In genomic region chr19:24797606-24798005, GRCm38 (mm10) we compare ENCODE assay signal across 10 mouse cellular contexts.
DNase-seq lines count a peak whose midpoint lies in the region; ATAC-seq and TF ChIP-seq lines count a peak whose summit lies in the region.
"Had no signal": no experiment of that assay in that cellular context is flagged by ENCODE, and none has a peak within 500 bp of the region (broad histone marks: within the 10 kb centered on the region; RNA-seq: fewer than 3 reads in every experiment).

No protein-coding gene starts in this region.

- H3K27me3 ChIP-seq in kidney, embryonic 14.5 days (ENCODE audit: control insufficient read depth, insufficient read depth, low read length) = no peaks in the 10 kb centered on the region
- no peaks in the 10 kb centered on the region for H3K27me3 ChIP-seq in neural tube, embryonic 11.5 days (ENCODE audit: control insufficient read depth, insufficient read depth, low read length)
- H3K27me3 ChIP-seq in liver, embryonic 12.5 days (replicated peaks) = peaks cover 13% of the 10 kb centered on the region; the same call in 1 of the 2 replicates
- H3K27me3 ChIP-seq: CH12.LX; limb, embryonic 13.5 days had no signal

- H3K36me3 ChIP-seq in kidney, embryonic 14.5 days (ENCODE audit: control insufficient read depth, insufficient read depth, low read length) = no peaks in the 10 kb centered on the region
- no peaks in the 10 kb centered on the region for H3K36me3 ChIP-seq in neural tube, embryonic 11.5 days (ENCODE audit: control insufficient read depth, insufficient read depth, low read length)
- H3K36me3 ChIP-seq in liver, embryonic 12.5 days = no peaks in the 10 kb centered on the region
- H3K36me3 ChIP-seq: limb, embryonic 13.5 days had no signal

- H3K4me1 ChIP-seq in kidney, embryonic 14.5 days (ENCODE audit: control insufficient read depth, insufficient read depth, low read length) = peaks cover 9% of the 10 kb centered on the region; the same call in 1 of the 2 replicates
- no peaks in the 10 kb centered on the region for H3K4me1 ChIP-seq in neural tube, embryonic 11.5 days (ENCODE audit: control insufficient read depth, insufficient read depth, low read length)
- H3K4me1 ChIP-seq in liver, embryonic 12.5 days = peaks cover 48% of the 10 kb centered on the region
- H3K4me1 ChIP-seq: limb, embryonic 13.5 days had no signal

- 0 out of 2 replicates have a peak, but pooled peaks have one; percentile 60 for ATAC-seq in kidney, embryonic 14.5 days (ENCODE audit: low FRiP score, low TSS enrichment)
- no peak for ATAC-seq in neural tube, embryonic 11.5 days (ENCODE audit: insufficient read depth, low FRiP score, low TSS enrichment)
- no peak for ATAC-seq in liver, embryonic 12.5 days

- WGBS in kidney, embryonic 14.5 days = 44% methylated on average over 9 of the region's 9 CpGs
- 59% methylated on average over 9 of the region's 9 CpGs for WGBS in neural tube, embryonic 11.5 days
- WGBS in liver, embryonic 12.5 days (ENCODE audit: insufficient replicate concordance) = 33% methylated on average over 9 of the region's 9 CpGs

- no peak overlapping the region for H3K4me3 ChIP-seq in gastrocnemius, adult 2 months
- no peak overlapping the region for H3K4me3 ChIP-seq in kidney, embryonic 14.5 days (ENCODE audit: low read length)
- H3K4me3 ChIP-seq in neural tube, embryonic 11.5 days (ENCODE audit: low read depth, low read length) = no peak overlapping the region
- H3K4me3 ChIP-seq in liver, embryonic 12.5 days = no peak overlapping the region
- H3K4me3 ChIP-seq: limb, embryonic 13.5 days had no signal

- H3K4me2 ChIP-seq in kidney, embryonic 14.5 days (replicated peaks; ENCODE audit: low read depth, low read length) = no peak overlapping the region
- H3K4me2 ChIP-seq in neural tube, embryonic 11.5 days (ENCODE audit: low read depth) = no peak overlapping the region
- no peak overlapping the region for H3K4me2 ChIP-seq in liver, embryonic 12.5 days
- H3K4me2 ChIP-seq: limb, embryonic 13.5 days had no signal

- intact Hi-C loops in gastrocnemius, adult 2 months (cut with DNase I) = no loop called here

- DNase-seq in gastrocnemius, adult 2 months = peak; percentile 28
- DNase-seq in gastrocnemius, postnatal 4 days (ENCODE audit: low spot score in 2 of 2) = no peak
- peak; percentile 49 to 76 for DNase-seq in heart, adult 9 months (ENCODE audit: low spot score in 2 of 2)
- peak; percentile 21 for DNase-seq in neural tube, embryonic 11.5 days (ENCODE audit: low spot score)
- no peak for DNase-seq in adrenal gland, postnatal 14 days
- DNase-seq in adrenal gland, adult 18-20 months (ENCODE audit: low spot score in 2 of 2) = no peak

- no peak for TF ChIP-seq CTCF in gastrocnemius, adult 2 months (IDR thresholded peaks at IDR 0.05)

- peak overlapping the region; percentile 48; the same call in 1 of the 2 replicates for H3K27ac ChIP-seq in gastrocnemius, adult 2 months
- peak overlapping the region; percentile 65 for H3K27ac ChIP-seq in kidney, embryonic 14.5 days (ENCODE audit: low read depth, low read length)
- H3K27ac ChIP-seq in neural tube, embryonic 11.5 days (ENCODE audit: low read depth, low read length) = no peak overlapping the region
- H3K27ac ChIP-seq in liver, embryonic 12.5 days = no peak overlapping the region
- H3K27ac ChIP-seq: limb, embryonic 13.5 days had no signal

- no peaks in the 10 kb centered on the region for H3K9me3 ChIP-seq in kidney, embryonic 14.5 days (ENCODE audit: control insufficient read depth, low read length)
- no peaks in the 10 kb centered on the region for H3K9me3 ChIP-seq in neural tube, embryonic 11.5 days (ENCODE audit: control insufficient read depth, low read length)
- H3K9me3 ChIP-seq in liver, embryonic 12.5 days (replicated peaks) = no peaks in the 10 kb centered on the region
- H3K9me3 ChIP-seq: limb, embryonic 13.5 days had no signal

- H3K9ac ChIP-seq in kidney, embryonic 14.5 days (ENCODE audit: low read depth, low read length) = no peak overlapping the region
- no peak overlapping the region for H3K9ac ChIP-seq in neural tube, embryonic 11.5 days (ENCODE audit: low read length)
- H3K9ac ChIP-seq in liver, embryonic 12.5 days = no peak overlapping the region
- H3K9ac ChIP-seq: limb, embryonic 13.5 days had no signal

Comparison
In these comparisons a context has a peak if more than half of its experiments do, and no peak if none do; other contexts are left out.
1. DNase-seq: peak in gastrocnemius, adult 2 months (single experiment), heart, adult 9 months (2 of 2) and neural tube, embryonic 11.5 days (single experiment); none in gastrocnemius, postnatal 4 days (0 of 2), adrenal gland, postnatal 14 days (single experiment) and adrenal gland, adult 18-20 months (0 of 2).
2. H3K27ac ChIP-seq: peak in gastrocnemius, adult 2 months (single experiment) and kidney, embryonic 14.5 days (single experiment); none in neural tube, embryonic 11.5 days (single experiment) and liver, embryonic 12.5 days (single experiment).